Mouse (Mus musculus) lung, embryonic 15.5 days (tissue): ENCODE measurements around the gene Sun2. TPM values are rescaled to one million over a fixed set of nuclear protein-coding genes. Genes with fewer than 3 reads are reported as not detected.

Experiments
- ATAC-seq: fragments of 200-750 bp; cut with Nextera tagmentation; 2 replicates; pipeline ENCODE4 v1.8.0; 2017; ENCODE audit warnings: moderate number of reproducible peaks, borderline replicate concordance; ENCODE audit not compliant: low FRiP score, low TSS enrichment; ENCODE audit errors: extremely low read depth
- H3K27ac ChIP-seq: fragments of 300-500 bp; sonication (generic); 2 replicates; pipeline ENCODE4 v1.5.1; 2015; ENCODE audit warnings: moderate library complexity, mild to moderate bottlenecking, inconsistent platforms
- H3K27me3 ChIP-seq: fragments of 300-500 bp; sonication (generic); 2 replicates; pipeline ENCODE4 v1.6.1; 2015; ENCODE audit warnings: inconsistent platforms
- H3K36me3 ChIP-seq: fragments of 300-500 bp; sonication (generic); 2 replicates; pipeline ENCODE4 v1.6.1; 2015; ENCODE audit warnings: inconsistent platforms
- H3K4me1 ChIP-seq: fragments of 300-500 bp; sonication (generic); 2 replicates; pipeline ENCODE4 v1.6.1; 2015; ENCODE audit warnings: inconsistent platforms
- H3K4me2 ChIP-seq: fragments of 300-500 bp; sonication (generic); 2 replicates; pipeline ENCODE4 v1.6.1; 2015; ENCODE audit warnings: inconsistent platforms, mild to moderate bottlenecking, moderate library complexity
- H3K4me3 ChIP-seq: fragments of 300-500 bp; sonication (generic); 2 replicates; pipeline ENCODE4 v1.5.1; 2015; ENCODE audit warnings: mild to moderate bottlenecking, inconsistent platforms
- H3K9ac ChIP-seq: fragments of 300-500 bp; sonication (generic); 2 replicates; pipeline ENCODE4 v1.6.1; 2015; ENCODE audit warnings: inconsistent platforms
- H3K9me3 ChIP-seq: fragments of 300-500 bp; sonication (generic); 2 replicates; pipeline ENCODE4 v1.6.1; 2016; ENCODE audit warnings: inconsistent platforms
- WGBS: fragments of 180-500 bp; shearing (Covaris S2); methylation state at CpG from one replicate; pipeline ENCODE4 v1.1.7; 2015; 5-methylcytosine and 5-hydroxymethylcytosine counted together
- polyA plus RNA-seq: library from polyadenylated mRNA; unstranded; fragments of >200 nt; fragmentation: Nextera tagmentation; extraction: Ambion mirVana; gene quantifications from 2 replicates; pipeline ENCODE4 v1.2.1, GENCODE M21; 2015

The Sun2 gene
- polyA plus RNA-seq, 1 experiment from 2014 or later = 10.1 TPM

- no peak overlapping the region for H3K4me3 ChIP-seq
Observed at GRCm38 (mm10) chr15:79683146-79683545, 59.2 kb downstream of the Sun2 start.

GRCm38 (mm10) chr15:79681973-79682372 lies 60.4 kb downstream of the Sun2 start:
- peaks cover 43% of the 10 kb centered on the region for H3K4me1 ChIP-seq

More at GRCm38 (mm10) chr15:79683146-79683545, 59.2 kb downstream of the Sun2 start:
- 79% methylated on average over 6 of the region's 6 CpGs for WGBS
- Histone ChIP-seq H3K36me3 (no peaks in the 10 kb centered on the region), H3K9me3 (no peaks in the 10 kb centered on the region), H3K27me3 (no peaks in the 10 kb centered on the region), H3K9ac (no peak overlapping the region), H3K4me2 (no peak overlapping the region), H3K27ac (no peak overlapping the region), H3K4me1 (peaks cover 43% of the 10 kb centered on the region)
- no peak for ATAC-seq

GRCm38 (mm10) chr15:79677936-79678335 lies 64.4 kb downstream of the Sun2 start:
- ATAC-seq = no peak
- peaks cover 37% of the 10 kb centered on the region for H3K36me3 ChIP-seq
- no peak overlapping the region for H3K27ac ChIP-seq
- no peaks in the 10 kb centered on the region for H3K27me3 ChIP-seq
- H3K9ac ChIP-seq = no peak overlapping the region
- WGBS = 72% methylated on average over 2 of the region's 2 CpGs
- H3K4me1 ChIP-seq = peaks cover 8% of the 10 kb centered on the region
- H3K4me3 ChIP-seq = no peak overlapping the region
- no peak overlapping the region for H3K4me2 ChIP-seq
- H3K9me3 ChIP-seq = no peaks in the 10 kb centered on the region

More at GRCm38 (mm10) chr15:79681973-79682372, 60.4 kb downstream of the Sun2 start:
- H3K9me3 ChIP-seq = no peaks in the 10 kb centered on the region
- no peak overlapping the region for H3K9ac ChIP-seq
- WGBS = 83% methylated on average over 4 of the region's 4 CpGs
- H3K4me3 ChIP-seq = no peak overlapping the region
- H3K27me3 ChIP-seq = no peaks in the 10 kb centered on the region
- no peak overlapping the region for H3K4me2 ChIP-seq
- no peaks in the 10 kb centered on the region; the same call in 1 of the 2 replicates for H3K36me3 ChIP-seq
- H3K27ac ChIP-seq = no peak overlapping the region
- ATAC-seq = no peak; the same call in 1 of the 2 replicates

Other genes starting within 250 kb of the Sun2 start
- 0.09 TPM in 1 of 2 replicates, not detected in the other for gene Kcnj4, start 237.3 kb downstream of the Sun2 start, polyA plus RNA-seq
- 89.6 and 91.0 TPM in 2 replicates for gene Kdelr3, start 226.1 kb downstream of the Sun2 start, polyA plus RNA-seq
- gene Ddx17, start 195.8 kb downstream of the Sun2 start, polyA plus RNA-seq = 48.3 and 53.9 TPM in 2 replicates
- gene Dmc1, start 137.4 kb downstream of the Sun2 start, polyA plus RNA-seq = 3.3 TPM in 2 replicates
- 1.6 TPM in 2 replicates for gene Fam227a, start 83.6 kb downstream of the Sun2 start, polyA plus RNA-seq
- gene Cby1, start 83.3 kb downstream of the Sun2 start, polyA plus RNA-seq = 63.9 and 65.6 TPM in 2 replicates
- gene Tomm22, start 71.7 kb downstream of the Sun2 start, polyA plus RNA-seq = 235 and 247 TPM in 2 replicates
- gene Josd1, start 54.6 kb downstream of the Sun2 start, polyA plus RNA-seq = 21.1 and 21.2 TPM in 2 replicates
- gene Gtpbp1, start 51.7 kb downstream of the Sun2 start, polyA plus RNA-seq = 34.4 and 35.1 TPM in 2 replicates
- 68.8 and 73.7 TPM in 2 replicates for gene Dnal4, start 35.3 kb upstream of the Sun2 start, polyA plus RNA-seq
- gene Nptxr, start 62.2 kb upstream of the Sun2 start, polyA plus RNA-seq = 2.8 and 3.4 TPM in 2 replicates
- gene Npcd, start 91.7 kb upstream of the Sun2 start, polyA plus RNA-seq = 0.55 TPM in 1 of 2 replicates, not detected in the other
- gene Cbx6, start 92.2 kb upstream of the Sun2 start, polyA plus RNA-seq = 72.9 and 73.8 TPM in 2 replicates
- 30.0 and 38.5 TPM in 2 replicates for gene Apobec3, start 149.1 kb upstream of the Sun2 start, polyA plus RNA-seq
- 2.4 and 2.8 TPM in 2 replicates for gene Cbx7, start 228.6 kb upstream of the Sun2 start, polyA plus RNA-seq